Mouse (Mus musculus): Measurements from ENCODE around the gene Kdm2a.

DNA sequence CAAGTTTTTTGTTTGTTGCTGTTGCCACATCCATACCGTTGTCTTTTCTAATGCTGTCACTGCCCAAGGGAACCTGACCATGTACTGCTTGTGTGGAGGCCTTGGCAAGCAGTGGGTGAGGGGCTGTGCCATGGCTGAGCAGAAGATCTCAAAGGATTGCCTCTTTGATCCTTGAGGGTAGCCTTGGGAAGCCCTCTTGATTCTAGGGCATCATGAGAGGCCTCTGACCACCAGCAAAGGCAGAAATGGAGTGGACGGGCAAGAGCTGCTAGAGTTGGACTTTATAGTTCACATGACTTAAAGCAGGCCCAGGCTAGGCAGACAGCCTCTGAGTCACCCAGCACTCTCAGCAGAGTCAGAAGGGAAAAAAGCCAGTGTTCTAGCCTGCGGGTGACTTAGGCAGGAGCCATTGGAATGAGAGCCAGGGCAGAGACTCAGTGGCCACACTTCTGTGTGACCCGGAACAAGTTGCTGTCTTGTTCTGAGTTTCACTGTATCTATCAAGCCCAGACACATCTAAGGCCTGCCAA is 32.1 kb upstream of the Kdm2a start:
- TF ChIP-seq POLR2A (IDR thresholded peaks at IDR 0.05; ENCODE audit: insufficient read length, low read depth) (no peak), TCF12 (IDR thresholded peaks at IDR 0.05; ENCODE audit: insufficient read depth, poor library complexity, severe bottlenecking) (no peak), CEBPB (IDR thresholded peaks at IDR 0.05; ENCODE audit: insufficient read depth, poor library complexity, severe bottlenecking) (no peak), POLR2AphosphoS2 (IDR thresholded peaks at IDR 0.05; ENCODE audit: insufficient read length, low read depth) (no peak), MAX (IDR thresholded peaks at IDR 0.05; ENCODE audit: low read depth) (no peak), E2F4 (IDR thresholded peaks at IDR 0.05; ENCODE audit: insufficient read depth) (no peak), USF1 (IDR thresholded peaks at IDR 0.05; ENCODE audit: low read depth) (no peak)

Measured in myocyte (in vitro differentiated cells).